Mouse (Mus musculus) central nervous system, embryonic 14 days (tissue): ENCODE measurements around the gene Yrdc. TPM values are rescaled to one million over a fixed set of nuclear protein-coding genes. Genes with fewer than 3 reads are reported as not detected.

ENCODE experiments used
- polyA plus RNA-seq: library from polyadenylated mRNA; depleted of rRNA; stranded (reverse); fragments of >200 nt; gene quantifications from 2 replicates; pipeline ENCODE4 v1.2.3, GENCODE M21; 2012; rRNA removed

Yrdc gene
- 62.9 and 75.1 TPM in 2 replicates for polyA plus RNA-seq

GRCm38 (mm10) chr4:124850261-124850913 lies at the start of gene Yrdc:
TSS of gene Yrdc (plus strand) at chr4:124850679.

DNA sequence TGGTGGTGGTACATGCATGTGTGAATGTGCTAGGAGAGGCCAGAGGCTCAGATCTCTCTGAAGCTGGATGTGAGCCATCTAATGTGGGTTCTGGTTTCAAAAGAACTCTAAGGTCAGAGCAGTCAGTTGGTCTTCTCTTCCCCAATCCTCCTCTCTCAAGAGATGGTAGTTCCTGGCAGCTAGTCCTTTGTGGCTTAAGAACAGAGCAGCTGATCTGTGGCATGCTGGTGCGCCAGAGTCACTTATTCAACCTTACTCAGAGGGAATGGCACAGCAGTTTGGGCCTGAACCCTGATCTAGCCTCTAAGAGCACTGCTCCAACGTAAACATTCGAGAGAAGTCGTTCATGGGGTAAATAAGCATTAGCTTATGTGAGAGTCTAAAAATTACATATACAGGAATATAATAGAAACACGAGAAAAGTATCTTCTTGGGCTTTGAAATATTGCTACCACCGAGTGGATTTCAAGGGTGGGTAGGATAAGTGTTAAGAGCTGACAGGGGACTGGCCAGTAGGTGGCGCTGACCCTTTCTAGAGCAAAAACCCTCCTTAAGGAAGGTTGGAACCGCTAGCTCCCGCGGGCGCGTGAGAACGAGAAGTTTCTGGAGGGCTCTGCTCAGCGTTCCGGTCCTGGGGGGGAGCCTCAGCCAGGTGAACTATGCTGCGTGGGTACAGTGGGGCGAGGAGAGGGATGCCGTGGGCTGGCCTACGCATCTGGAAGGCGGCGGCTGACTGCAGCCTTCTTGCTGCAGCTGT lies 48.7 kb upstream of the Yrdc start, which contains the start of gene Mtf1:
Gene Mtf1, plus strand, starts transcription at position 553 of the 757 bp plus-strand sequence.

DNA sequence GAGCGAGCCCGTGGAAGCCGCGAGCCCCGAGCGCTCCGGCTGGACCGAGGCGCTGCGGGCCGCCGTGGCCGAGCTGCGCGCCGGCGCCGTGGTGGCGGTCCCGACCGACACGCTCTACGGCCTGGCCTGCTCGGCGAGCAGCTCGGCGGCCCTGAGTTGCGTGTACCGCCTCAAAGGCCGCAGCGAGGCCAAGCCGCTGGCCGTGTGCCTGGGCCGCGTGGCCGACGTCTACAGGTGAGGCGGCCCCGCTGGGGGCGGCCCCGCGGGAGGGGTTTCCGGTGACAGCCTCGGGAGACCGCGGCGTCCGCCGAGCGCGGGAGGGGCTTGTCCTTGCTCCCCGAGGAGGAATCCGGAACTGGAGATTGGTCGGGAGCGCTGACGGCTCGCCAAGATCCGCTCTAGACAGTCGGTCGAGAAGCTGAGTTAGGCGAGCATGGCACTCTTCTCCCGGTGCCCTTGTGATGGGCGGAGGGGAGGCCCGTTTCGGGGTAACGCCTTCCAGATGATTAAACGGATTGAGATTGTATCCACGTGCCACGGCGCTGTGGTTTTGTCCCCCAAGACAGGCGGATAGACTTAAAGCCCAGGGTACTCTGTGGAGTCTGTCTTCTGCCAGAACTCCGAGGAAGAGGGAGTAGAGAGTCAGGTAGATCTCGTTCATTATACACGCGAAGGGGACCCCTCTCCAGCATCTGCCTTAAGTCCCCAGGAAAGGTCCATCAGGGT lies 617 bp downstream of the Yrdc start, which contains the start of gene 1110065P20Rik:
Gene 1110065P20Rik, minus strand, starts transcription at position 264 of the 726 bp plus-strand sequence.

GRCm38 (mm10) chr4:124861283-124862188 lies 11.1 kb downstream of the Yrdc start, which contains the start of gene Maneal:
TSS of gene Maneal (minus strand) at chr4:124862171.

DNA sequence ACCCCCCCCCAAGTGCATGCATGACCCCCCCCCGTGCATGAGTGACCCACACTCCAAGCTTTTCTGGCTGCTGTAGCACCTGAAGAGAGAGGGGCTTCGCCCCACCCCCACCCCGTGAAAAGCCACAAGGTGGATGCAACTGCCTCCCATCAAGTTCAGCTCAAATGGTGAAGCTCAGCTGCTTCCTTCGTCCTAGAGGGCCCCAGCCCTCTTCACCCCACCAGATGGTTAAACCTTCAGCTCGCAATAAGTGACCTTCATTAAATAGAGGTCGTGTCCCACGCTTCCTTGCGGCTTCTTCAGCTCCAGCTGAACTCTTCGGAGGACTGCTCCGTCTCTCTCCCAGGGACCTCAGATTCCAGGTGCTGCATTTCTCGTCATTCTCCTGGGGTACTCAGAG lies 30.1 kb downstream of the Yrdc start, which contains the start of gene Epha10:
Gene Epha10, plus strand, starts transcription at position 301 of the 400 bp plus-strand sequence.

Other genes with a start within 250 kb of the Yrdc start
- gene 3100002H09Rik, start 239.9 kb upstream of the Yrdc start, polyA plus RNA-seq = 0.06 TPM in 1 of 2 replicates, not detected in the other
- 15.4 and 18.8 TPM in 2 replicates for gene Pou3f1, start 193.9 kb upstream of the Yrdc start, polyA plus RNA-seq
- 32.6 and 33.2 TPM in 2 replicates for gene Utp11, start 157.1 kb upstream of the Yrdc start, polyA plus RNA-seq
- gene Fhl3, start 150.0 kb upstream of the Yrdc start, polyA plus RNA-seq = 4.2 and 8.6 TPM in 2 replicates
- gene Sf3a3, start 135.9 kb upstream of the Yrdc start, polyA plus RNA-seq = 71.4 and 78.4 TPM in 2 replicates
- 39.1 and 40.2 TPM in 2 replicates for gene Inpp5b, start 108.8 kb upstream of the Yrdc start, polyA plus RNA-seq
- 9.3 and 11.6 TPM in 2 replicates for gene Mtf1, start 48.6 kb upstream of the Yrdc start, polyA plus RNA-seq
- 68.9 and 72.5 TPM in 2 replicates for gene 1110065P20Rik, start 517 bp downstream of the Yrdc start, polyA plus RNA-seq
- 34.9 and 38.9 TPM in 2 replicates for gene Maneal, start 11.5 kb downstream of the Yrdc start, polyA plus RNA-seq
- 18.4 and 25.9 TPM in 2 replicates for gene Epha10, start 30.2 kb downstream of the Yrdc start, polyA plus RNA-seq
- 24.2 and 25.7 TPM in 2 replicates for gene 9930104L06Rik, start 86.4 kb downstream of the Yrdc start, polyA plus RNA-seq
- gene Cdca8, start 88.6 kb downstream of the Yrdc start, polyA plus RNA-seq = 45.7 and 51.9 TPM in 2 replicates
- 8.8 and 9.2 TPM in 2 replicates for gene Rspo1, start 135.8 kb downstream of the Yrdc start, polyA plus RNA-seq
- 126 and 132 TPM in 2 replicates for gene Gnl2, start 165.9 kb downstream of the Yrdc start, polyA plus RNA-seq
- gene Dnali1, start 215.0 kb downstream of the Yrdc start, polyA plus RNA-seq = 1.0 and 1.2 TPM in 2 replicates
- gene Snip1, start 216.0 kb downstream of the Yrdc start, polyA plus RNA-seq = 18.7 and 20.9 TPM in 2 replicates
- 116 and 121 TPM in 2 replicates for gene Meaf6, start 234.5 kb downstream of the Yrdc start, polyA plus RNA-seq